Mouse (Mus musculus): Measurements from ENCODE around the gene Gm9913. TPM values are rescaled to one million over a fixed set of nuclear protein-coding genes. Genes with fewer than 3 reads are reported as not detected.

Gene Gm9913
- polyA plus RNA-seq, 1 experiment from 2014 or later, result 0.03 TPM

Other genes with a start within 250 kb of the Gm9913 start
- 1.1 and 1.2 TPM in 2 replicates for gene Fbn1, start 2.9 kb downstream of the Gm9913 start, polyA plus RNA-seq (2015; fragmentation: Nextera tagmentation; extraction: Ambion mirVana)
- gene Cep152, start 120.0 kb downstream of the Gm9913 start, polyA plus RNA-seq (2015; fragmentation: Nextera tagmentation; extraction: Ambion mirVana), result 4.2 and 4.5 TPM in 2 replicates
- gene Eid1, start 168.0 kb downstream of the Gm9913 start, polyA plus RNA-seq (2015; fragmentation: Nextera tagmentation; extraction: Ambion mirVana), result 34.4 and 37.1 TPM in 2 replicates
- gene Shc4, start 219.1 kb downstream of the Gm9913 start, polyA plus RNA-seq (2015; fragmentation: Nextera tagmentation; extraction: Ambion mirVana), result 0.74 and 0.83 TPM in 2 replicates

Data from liver, embryonic 15.5 days (tissue).